Mouse (Mus musculus) megakaryocyte-erythroid progenitor cell, adult 5-6 weeks (primary cell): ENCODE data around the gene Ccnf. TPM values are rescaled to one million over a fixed set of nuclear protein-coding genes. Genes with fewer than 3 reads are reported as not detected.

Experiments used
- total RNA-seq, 2 experiments: library from RNA; stranded (forward) in 1 of 2; stranded (reverse) in 1 of 2; fragments of 200-1000, 215-1000 nt in 1 of 2; fragments of >200 nt in 1 of 2; fragmentation: Nextera tagmentation in 1 of 2; gene quantifications; 2 replicates each; pipeline ENCODE4 v1.2.3; 2014 to 2017

The Ccnf gene
- total RNA-seq, 2 experiments from 2014 or later, result 24.4 to 40.9 TPM

Other genes with a start within 250 kb of the Ccnf start
- not detected in 2 replicates for gene Prss27, start 213.3 kb downstream of the Ccnf start, total RNA-seq (2014; fragmentation: Nextera tagmentation)
- not detected in 2 replicates for gene Prss27, start 213.3 kb downstream of the Ccnf start, total RNA-seq (2017)
- 17.1 and 24.2 TPM in 2 replicates for gene Kctd5, start 178.0 kb downstream of the Ccnf start, total RNA-seq (2014; fragmentation: Nextera tagmentation)
- 20.9 and 21.9 TPM in 2 replicates for gene Kctd5, start 178.0 kb downstream of the Ccnf start, total RNA-seq (2017)
- gene Pdpk1, start 100.6 kb downstream of the Ccnf start, total RNA-seq (2014; fragmentation: Nextera tagmentation), result 47.0 and 48.0 TPM in 2 replicates
- 34.4 and 37.7 TPM in 2 replicates for gene Pdpk1, start 100.6 kb downstream of the Ccnf start, total RNA-seq (2017)
- 50.8 and 51.8 TPM in 2 replicates for gene Amdhd2, start 87.7 kb downstream of the Ccnf start, total RNA-seq (2014; fragmentation: Nextera tagmentation)
- 13.1 and 19.8 TPM in 2 replicates for gene Amdhd2, start 87.7 kb downstream of the Ccnf start, total RNA-seq (2017)
- gene Atp6v0c, start 81.8 kb downstream of the Ccnf start, total RNA-seq (2014; fragmentation: Nextera tagmentation), result 222 and 224 TPM in 2 replicates
- 72.2 and 95.8 TPM in 2 replicates for gene Atp6v0c, start 81.8 kb downstream of the Ccnf start, total RNA-seq (2017)
- 32.2 and 45.2 TPM in 2 replicates for gene Tbc1d24, start 45.9 kb downstream of the Ccnf start, total RNA-seq (2014; fragmentation: Nextera tagmentation)
- gene Tbc1d24, start 45.9 kb downstream of the Ccnf start, total RNA-seq (2017), result 6.0 and 6.6 TPM in 2 replicates
- gene Ntn3, start 42.0 kb downstream of the Ccnf start, total RNA-seq (2014; fragmentation: Nextera tagmentation), result 0.92 TPM in 2 replicates
- gene Ntn3, start 42.0 kb downstream of the Ccnf start, total RNA-seq (2017), result 0.19 and 0.38 TPM in 2 replicates
- 19.8 and 31.0 TPM in 2 replicates for gene Tedc2, start 30.6 kb downstream of the Ccnf start, total RNA-seq (2014; fragmentation: Nextera tagmentation)
- gene Tedc2, start 30.6 kb downstream of the Ccnf start, total RNA-seq (2017), result 16.8 and 18.0 TPM in 2 replicates
- not detected in 2 replicates for gene Abca17, start 99.6 kb upstream of the Ccnf start, total RNA-seq (2014; fragmentation: Nextera tagmentation)
- not detected in 2 replicates for gene Abca17, start 99.6 kb upstream of the Ccnf start, total RNA-seq (2017)
- gene Abca3, start 100.5 kb upstream of the Ccnf start, total RNA-seq (2014; fragmentation: Nextera tagmentation), result 103 and 105 TPM in 2 replicates
- gene Abca3, start 100.5 kb upstream of the Ccnf start, total RNA-seq (2017), result 30.3 and 39.6 TPM in 2 replicates
- gene Rnps1, start 163.1 kb upstream of the Ccnf start, total RNA-seq (2014; fragmentation: Nextera tagmentation), result 325 and 334 TPM in 2 replicates
- gene Rnps1, start 163.1 kb upstream of the Ccnf start, total RNA-seq (2017), result 263 and 290 TPM in 2 replicates
- 79.7 and 88.7 TPM in 2 replicates for gene Eci1, start 175.2 kb upstream of the Ccnf start, total RNA-seq (2014; fragmentation: Nextera tagmentation)
- 33.3 and 37.6 TPM in 2 replicates for gene Eci1, start 175.2 kb upstream of the Ccnf start, total RNA-seq (2017)
- gene Dnase1l2, start 191.6 kb upstream of the Ccnf start, total RNA-seq (2014; fragmentation: Nextera tagmentation), result 1.2 and 5.0 TPM in 2 replicates
- 0.34 and 2.9 TPM in 2 replicates for gene Dnase1l2, start 191.6 kb upstream of the Ccnf start, total RNA-seq (2017)
- gene E4f1, start 218.8 kb upstream of the Ccnf start, total RNA-seq (2014; fragmentation: Nextera tagmentation), result 47.7 and 60.9 TPM in 2 replicates
- gene E4f1, start 218.8 kb upstream of the Ccnf start, total RNA-seq (2017), result 10.5 and 20.8 TPM in 2 replicates
- 32.8 and 43.6 TPM in 2 replicates for gene Pgp, start 218.9 kb upstream of the Ccnf start, total RNA-seq (2014; fragmentation: Nextera tagmentation)
- 21.9 and 23.4 TPM in 2 replicates for gene Pgp, start 218.9 kb upstream of the Ccnf start, total RNA-seq (2017)
- not detected in 2 replicates for gene Bricd5, start 222.4 kb upstream of the Ccnf start, total RNA-seq (2014; fragmentation: Nextera tagmentation)
- gene Bricd5, start 222.4 kb upstream of the Ccnf start, total RNA-seq (2017), result 0.80 TPM in 1 of 2 replicates, not detected in the other
- gene Mlst8, start 227.6 kb upstream of the Ccnf start, total RNA-seq (2014; fragmentation: Nextera tagmentation), result 35.8 and 38.7 TPM in 2 replicates
- gene Mlst8, start 227.6 kb upstream of the Ccnf start, total RNA-seq (2017), result 17.2 and 36.1 TPM in 2 replicates
- gene Caskin1, start 237.1 kb upstream of the Ccnf start, total RNA-seq (2014; fragmentation: Nextera tagmentation), result not detected in 2 replicates
- gene Caskin1, start 237.1 kb upstream of the Ccnf start, total RNA-seq (2017), result not detected in 2 replicates